Comparison of ENCODE assay signal across 9 mouse cellular contexts in the genomic region with DNA sequence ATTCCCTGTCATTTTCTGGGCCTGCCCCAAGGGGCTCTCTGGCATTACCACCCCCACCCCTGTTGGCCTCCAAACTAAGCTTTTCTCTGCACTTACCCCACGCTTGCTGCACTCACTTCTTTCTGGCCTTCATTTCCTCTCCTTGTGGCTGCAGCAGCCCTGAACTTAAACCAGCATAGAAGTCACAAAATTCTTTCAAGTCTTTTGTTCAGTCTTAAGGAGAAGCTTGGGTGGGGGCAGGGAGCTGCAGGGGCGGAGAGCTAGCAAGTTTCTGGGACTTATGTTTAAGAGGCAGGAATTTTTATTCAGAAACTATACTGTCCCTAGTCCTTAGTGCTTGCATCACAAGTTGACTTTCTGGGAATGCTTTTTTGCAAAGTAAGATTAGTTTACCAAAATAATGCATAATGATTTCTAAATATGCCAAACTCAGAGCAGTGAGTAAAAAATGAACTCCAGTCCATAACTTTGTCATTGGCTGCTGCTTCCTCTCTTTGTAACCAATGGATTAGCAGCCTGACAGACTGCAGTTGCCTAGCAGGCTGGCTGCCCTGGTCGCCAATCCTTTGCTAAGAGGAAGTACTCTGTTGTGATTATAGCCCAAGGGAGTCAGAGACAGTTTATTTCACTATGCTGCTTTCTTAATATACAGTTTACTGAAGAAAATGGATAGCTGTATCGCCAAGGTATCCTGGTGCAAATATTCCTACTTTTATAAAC. TPM values are rescaled to one million over a fixed set of nuclear protein-coding genes. Genes with fewer than 3 reads are reported as not detected.
DNase-seq lines count a peak whose midpoint lies in the region; ATAC-seq lines count a peak whose summit lies in the region.
"Had no signal": no experiment of that assay in that cellular context is flagged by ENCODE, and none has a peak within 500 bp of the region (broad histone marks: within the 10 kb centered on the region; RNA-seq: fewer than 3 reads in every experiment).

No protein-coding gene starts in this region.

- peak overlapping the region; percentile 78 for H3K4me2 ChIP-seq in hindbrain, embryonic 12.5 days (replicated peaks)
- peak overlapping the region; percentile 86 for H3K4me2 ChIP-seq in liver, embryonic 15.5 days

- H3K27me3 ChIP-seq in forebrain, embryonic 10.5 days (ENCODE audit: poor library complexity, severe bottlenecking) = no peaks in the 10 kb centered on the region
- H3K27me3 ChIP-seq in hindbrain, embryonic 12.5 days = no peaks in the 10 kb centered on the region
- H3K27me3 ChIP-seq in liver, embryonic 15.5 days = no peaks in the 10 kb centered on the region

- peak overlapping the region; percentile 91 for H3K27ac ChIP-seq in forebrain, embryonic 10.5 days
- peak overlapping the region; percentile 52; the same call in 1 of the 2 replicates for H3K27ac ChIP-seq in hindbrain, embryonic 12.5 days
- H3K27ac ChIP-seq in liver, embryonic 15.5 days (replicated peaks) = no peak overlapping the region

- peak overlapping the region; percentile 98 for H3K4me3 ChIP-seq in forebrain, embryonic 10.5 days
- peak overlapping the region; percentile 87 for H3K4me3 ChIP-seq in hindbrain, embryonic 12.5 days
- peak overlapping the region; percentile 68; the same call in 1 of the 2 replicates for H3K4me3 ChIP-seq in liver, embryonic 15.5 days (replicated peaks)

- intact Hi-C loops in gastrocnemius, postnatal 14 days (cut with DNase I; ENCODE audit: low total_unique reads) = no loop called here

- no peak for ATAC-seq in hindbrain, embryonic 12.5 days (ENCODE audit: low FRiP score)
- no peak for ATAC-seq in liver, embryonic 15.5 days (ENCODE audit: insufficient read depth)

- H3K36me3 ChIP-seq in forebrain, embryonic 10.5 days (replicated peaks) = peaks cover 6% of the 10 kb centered on the region; the same call in 1 of the 2 replicates
- H3K36me3 ChIP-seq in hindbrain, embryonic 12.5 days = no peaks in the 10 kb centered on the region
- no peaks in the 10 kb centered on the region for H3K36me3 ChIP-seq in liver, embryonic 15.5 days (replicated peaks)

- DNase-seq in gastrocnemius, postnatal 14 days = peak; percentile 10
- DNase-seq in gastrocnemius, postnatal 10 days = no peak
- DNase-seq in forebrain, embryonic 10.5 days (ENCODE audit: extremely low spot score, low spot score) = no peak
- DNase-seq in neural tube, embryonic 10.5 days (ENCODE audit: extremely low spot score, low spot score) = peak; percentile 18
- DNase-seq in ovary, postnatal 10 days (ENCODE audit: low spot score) = no peak
- DNase-seq in urinary bladder, postnatal 4 days (ENCODE audit: low spot score in 2 of 2) = no peak

- peaks cover 16% of the 10 kb centered on the region for H3K4me1 ChIP-seq in forebrain, embryonic 10.5 days
- H3K4me1 ChIP-seq in hindbrain, embryonic 12.5 days = peaks cover 9% of the 10 kb centered on the region
- H3K4me1 ChIP-seq in liver, embryonic 15.5 days (replicated peaks) = peaks cover 14% of the 10 kb centered on the region; the same call in 1 of the 2 replicates

- WGBS in forebrain, embryonic 10.5 days = 32% methylated on average over 4 of the region's 4 CpGs
- 30% methylated on average over 4 of the region's 4 CpGs for WGBS in hindbrain, embryonic 12.5 days
- 25% methylated on average over 4 of the region's 4 CpGs for WGBS in liver, embryonic 15.5 days (ENCODE audit: insufficient replicate concordance)

- H3K9me3 ChIP-seq in forebrain, embryonic 10.5 days = no peaks in the 10 kb centered on the region
- no peaks in the 10 kb centered on the region for H3K9me3 ChIP-seq in hindbrain, embryonic 12.5 days (replicated peaks)
- no peaks in the 10 kb centered on the region for H3K9me3 ChIP-seq in liver, embryonic 15.5 days (replicated peaks)

- H3K9ac ChIP-seq in hindbrain, embryonic 12.5 days = 0 out of 2 replicates have a peak overlapping the region, but pooled peaks have one; percentile 32
- no peak overlapping the region for H3K9ac ChIP-seq in liver, embryonic 15.5 days

RNA-seq across cellular contexts. Expression of a gene that starts 1.5 kb away (rescaled TPM):
- total RNA-seq in gastrocnemius, postnatal 14 days (2021) = 1 to 10 TPM; 6.8 to 7.9 TPM
- 10 to 100 TPM; 10.6 to 15.8 TPM for total RNA-seq in gastrocnemius, postnatal 10 days (2021)
- polyA plus RNA-seq in forebrain, embryonic 10.5 days (2016; fragmentation: Nextera tagmentation; extraction: Ambion mirVana) = 30.7 and 34.8 TPM in 2 replicates
- 27.2 and 27.8 TPM in 2 replicates for polyA plus RNA-seq in hindbrain, embryonic 12.5 days (2016; fragmentation: Nextera tagmentation; extraction: Ambion mirVana)
- 2.8 and 3.7 TPM in 2 replicates for polyA plus RNA-seq in liver, embryonic 15.5 days (2015; fragmentation: Nextera tagmentation; extraction: Ambion mirVana)
- total RNA-seq: MEL had no signal

Comparison
In these comparisons a context has a peak if more than half of its experiments do, and no peak if none do; other contexts are left out.
1. DNase-seq: peak in gastrocnemius, postnatal 14 days (single experiment) and neural tube, embryonic 10.5 days (single experiment); none in gastrocnemius, postnatal 10 days (single experiment), forebrain, embryonic 10.5 days (single experiment), ovary, postnatal 10 days (single experiment) and urinary bladder, postnatal 4 days (0 of 2).
2. Peak in every context shown above with its lines, with median percentiles within 50 percentile points of each other: H3K4me3 ChIP-seq.